Comparison of ENCODE assay signal across 11 mouse cellular contexts in the genomic region with DNA sequence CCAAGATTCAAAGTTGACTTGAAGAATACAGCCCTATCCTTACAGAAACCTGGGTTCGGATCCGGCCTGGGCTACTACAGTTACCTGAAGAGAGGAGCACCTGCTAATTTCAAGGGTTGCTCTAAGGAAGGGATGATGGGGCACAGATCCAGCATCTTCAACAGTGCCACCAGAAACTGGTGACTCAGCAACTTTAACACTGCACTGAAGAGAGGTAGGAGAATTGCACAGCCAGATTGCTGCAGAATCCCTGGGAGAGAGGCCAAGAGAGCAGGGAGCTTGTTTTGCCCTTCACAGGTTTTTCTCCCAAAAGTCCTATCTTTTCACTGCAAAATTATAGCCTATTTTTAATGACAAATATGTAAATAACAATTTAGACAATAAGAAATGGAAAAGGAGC.
A peak's percentile ranks its signal among the peaks of the same experiment; 100 is the strongest.
DNase-seq lines count a peak whose midpoint lies in the region.
"Had no signal": no experiment of that assay in that cellular context is flagged by ENCODE, and none has a peak within 500 bp of the region (broad histone marks: within the 10 kb centered on the region; RNA-seq: fewer than 3 reads in every experiment).

No protein-coding gene starts in this region.

- peak; percentile 22 for DNase-seq in cerebellum, adult 9-10 months
- no peak for DNase-seq in cerebellum, postnatal 4 days (ENCODE audit: low spot score in 2 of 2)
- DNase-seq in kidney, adult 9 months, result peak; percentile 39
- no peak for DNase-seq in kidney, postnatal 4 days
- peak; percentile 38 for DNase-seq in NIH3T3 (ENCODE audit: low read depth)
- peak; percentile 44 to 47 for DNase-seq in cerebellum, postnatal 36 days
- no peak for DNase-seq in spleen, adult 18-20 months
- DNase-seq: gastrocnemius, postnatal 25 days; heart, postnatal 36 days; left cerebral cortex, postnatal 4 days; liver, embryonic 13.5 days had no signal

Comparison
In these comparisons a context has a peak if more than half of its experiments do, and no peak if none do; other contexts are left out.
1. DNase-seq: peak in cerebellum, adult 9-10 months (single experiment), kidney, adult 9 months (single experiment), NIH3T3 (single experiment) and cerebellum, postnatal 36 days (2 of 2); none in cerebellum, postnatal 4 days (0 of 2), kidney, postnatal 4 days (0 of 2) and spleen, adult 18-20 months (0 of 2).